Mouse (Mus musculus): Measurements from ENCODE around the gene Mthfd1l. TPM values are rescaled to one million over a fixed set of nuclear protein-coding genes. Genes with fewer than 3 reads are reported as not detected.
A peak's percentile ranks its signal among the peaks of the same experiment; 100 is the strongest.

Mthfd1l gene
- polyA plus RNA-seq, 1 experiment from 2014 or later = 18.4 TPM

- no peak overlapping the region for H3K27ac ChIP-seq
- 0 out of 2 replicates have a peak, but pooled peaks cover 3% of the 10 kb centered on the region for H3K9me3 ChIP-seq (replicated peaks)
- no peak overlapping the region for H3K9ac ChIP-seq
- no peak overlapping the region for H3K4me2 ChIP-seq
- no peak overlapping the region for H3K4me3 ChIP-seq (replicated peaks)
- ATAC-seq (replicated peaks; ENCODE audit: low FRiP score) = no peak
- WGBS = 72% methylated on average over 4 of the region's 4 CpGs
- H3K4me1 ChIP-seq = peaks cover 9% of the 10 kb centered on the region; the same call in 1 of the 2 replicates
- H3K27me3 ChIP-seq = no peaks in the 10 kb centered on the region
- peaks cover 21% of the 10 kb centered on the region for H3K36me3 ChIP-seq
These were observed 180.1 kb downstream of the Mthfd1l start for GRCm38 (mm10) chr10:4153031-4153430.

GRCm38 (mm10) chr10:4154035-4154434, 181.1 kb downstream of the Mthfd1l start:
- Histone ChIP-seq H3K4me2 (no peak overlapping the region), H3K36me3 (peaks cover 16% of the 10 kb centered on the region), H3K27ac (peak overlapping the region; percentile 56), H3K9ac (no peak overlapping the region), H3K4me3 (replicated peaks) (no peak overlapping the region), H3K4me1 (peaks cover 13% of the 10 kb centered on the region), H3K9me3 (replicated peaks) (0 out of 2 replicates have a peak, but pooled peaks cover 3% of the 10 kb centered on the region), H3K27me3 (no peaks in the 10 kb centered on the region)
- peak; percentile 72 for ATAC-seq (replicated peaks; ENCODE audit: low FRiP score)
- WGBS = 43% methylated on average over 6 of the region's 6 CpGs

GRCm38 (mm10) chr10:4155521-4155920, 182.6 kb downstream of the Mthfd1l start:
- no peak overlapping the region for H3K4me2 ChIP-seq
- WGBS = 79% methylated on average over 5 of the region's 5 CpGs
- no peaks in the 10 kb centered on the region for H3K27me3 ChIP-seq
- H3K9ac ChIP-seq = no peak overlapping the region
- H3K27ac ChIP-seq = no peak overlapping the region; the same call in 1 of the 2 replicates
- peaks cover 27% of the 10 kb centered on the region for H3K4me1 ChIP-seq
- H3K4me3 ChIP-seq (replicated peaks) = no peak overlapping the region
- 0 out of 2 replicates have a peak, but pooled peaks cover 3% of the 10 kb centered on the region for H3K9me3 ChIP-seq (replicated peaks)
- ATAC-seq (replicated peaks; ENCODE audit: low FRiP score) = no peak
- peaks cover 12% of the 10 kb centered on the region for H3K36me3 ChIP-seq

- Histone ChIP-seq H3K9me3 (replicated peaks) (no peaks in the 10 kb centered on the region), H3K36me3 (0 out of 2 replicates have a peak, but pooled peaks cover 3% of the 10 kb centered on the region), H3K9ac (no peak overlapping the region), H3K4me3 (replicated peaks) (no peak overlapping the region), H3K4me2 (no peak overlapping the region), H3K27me3 (no peaks in the 10 kb centered on the region), H3K27ac (peak overlapping the region; percentile 63), H3K4me1 (peaks cover 40% of the 10 kb centered on the region)
- 44% methylated on average over 5 of the region's 5 CpGs for WGBS
- ATAC-seq (replicated peaks; ENCODE audit: low FRiP score) = peak; percentile 68; the same call in 1 of the 2 replicates
These were observed 185.6 kb downstream of the Mthfd1l start for GRCm38 (mm10) chr10:4158533-4158932.

GRCm38 (mm10) chr10:4159541-4160090, 186.7 kb downstream of the Mthfd1l start:
- Histone ChIP-seq H3K36me3 (0 out of 2 replicates have a peak, but pooled peaks cover 3% of the 10 kb centered on the region), H3K4me3 (replicated peaks) (no peak overlapping the region), H3K9me3 (replicated peaks) (no peaks in the 10 kb centered on the region), H3K4me2 (no peak overlapping the region), H3K9ac (no peak overlapping the region), H3K27me3 (no peaks in the 10 kb centered on the region), H3K4me1 (peaks cover 35% of the 10 kb centered on the region), H3K27ac (peak overlapping the region; percentile 63)
- WGBS = 70% methylated on average over 8 of the region's 8 CpGs
- no peak for ATAC-seq (replicated peaks; ENCODE audit: low FRiP score)

GRCm38 (mm10) chr10:4160242-4160785, 187.4 kb downstream of the Mthfd1l start:
- ATAC-seq (replicated peaks; ENCODE audit: low FRiP score) = no peak

GRCm38 (mm10) chr10:4162049-4162448, 189.1 kb downstream of the Mthfd1l start:
- Histone ChIP-seq H3K9ac (no peak overlapping the region), H3K27me3 (no peaks in the 10 kb centered on the region), H3K9me3 (replicated peaks) (no peaks in the 10 kb centered on the region), H3K4me2 (no peak overlapping the region), H3K4me3 (replicated peaks) (no peak overlapping the region), H3K4me1 (peaks cover 35% of the 10 kb centered on the region), H3K27ac (0 out of 2 replicates have a peak overlapping the region, but pooled peaks have one; percentile 22), H3K36me3 (0 out of 2 replicates have a peak, but pooled peaks cover 3% of the 10 kb centered on the region)
- ATAC-seq (replicated peaks; ENCODE audit: low FRiP score) = no peak
- 84% methylated on average over 2 of the region's 2 CpGs for WGBS

More at GRCm38 (mm10) chr10:4160242-4160785, 187.4 kb downstream of the Mthfd1l start:
- Histone ChIP-seq H3K27me3 (no peaks in the 10 kb centered on the region), H3K36me3 (0 out of 2 replicates have a peak, but pooled peaks cover 3% of the 10 kb centered on the region), H3K9me3 (replicated peaks) (no peaks in the 10 kb centered on the region), H3K9ac (no peak overlapping the region), H3K27ac (peak overlapping the region; percentile 23; the same call in 1 of the 2 replicates), H3K4me3 (replicated peaks) (no peak overlapping the region), H3K4me2 (no peak overlapping the region), H3K4me1 (peaks cover 35% of the 10 kb centered on the region)
- 69% methylated on average over 13 of the region's 13 CpGs for WGBS

- 45% methylated on average over 3 of the region's 3 CpGs for WGBS
- Histone ChIP-seq H3K4me2 (no peak overlapping the region), H3K27me3 (no peaks in the 10 kb centered on the region), H3K9ac (no peak overlapping the region), H3K36me3 (no peaks in the 10 kb centered on the region), H3K4me3 (replicated peaks) (no peak overlapping the region), H3K27ac (peak overlapping the region; percentile 56), H3K4me1 (peaks cover 35% of the 10 kb centered on the region), H3K9me3 (replicated peaks) (no peaks in the 10 kb centered on the region)
- ATAC-seq (replicated peaks; ENCODE audit: low FRiP score) = no peak; the same call in 1 of the 2 replicates
These were observed 190.1 kb downstream of the Mthfd1l start for GRCm38 (mm10) chr10:4162976-4163375.

- Histone ChIP-seq H3K27ac (no peak overlapping the region), H3K4me3 (replicated peaks) (no peak overlapping the region), H3K4me2 (no peak overlapping the region), H3K4me1 (peaks cover 32% of the 10 kb centered on the region), H3K9ac (no peak overlapping the region), H3K9me3 (replicated peaks) (no peaks in the 10 kb centered on the region), H3K27me3 (no peaks in the 10 kb centered on the region), H3K36me3 (no peaks in the 10 kb centered on the region)
- ATAC-seq (replicated peaks; ENCODE audit: low FRiP score) = no peak
- 90% methylated on average over 9 of the region's 9 CpGs for WGBS
These were observed 191.8 kb downstream of the Mthfd1l start for GRCm38 (mm10) chr10:4164681-4165080.

GRCm38 (mm10) chr10:4168222-4168798, 195.4 kb downstream of the Mthfd1l start:
- no peak overlapping the region for H3K9ac ChIP-seq

GRCm38 (mm10) chr10:4174229-4174628, 201.3 kb downstream of the Mthfd1l start:
- H3K27ac ChIP-seq = no peak overlapping the region
- no peak overlapping the region for H3K4me2 ChIP-seq
- H3K4me1 ChIP-seq = no peaks in the 10 kb centered on the region
- no peak overlapping the region for H3K4me3 ChIP-seq (replicated peaks)
- no peak for ATAC-seq (replicated peaks; ENCODE audit: low FRiP score)
- H3K36me3 ChIP-seq = no peaks in the 10 kb centered on the region
- no peaks in the 10 kb centered on the region for H3K27me3 ChIP-seq
- no peak overlapping the region for H3K9ac ChIP-seq
- WGBS = 83% methylated on average over 5 of the region's 5 CpGs
- no peaks in the 10 kb centered on the region for H3K9me3 ChIP-seq (replicated peaks)

More at GRCm38 (mm10) chr10:4168222-4168798, 195.4 kb downstream of the Mthfd1l start:
- Histone ChIP-seq H3K4me3 (replicated peaks) (no peak overlapping the region), H3K4me2 (no peak overlapping the region), H3K27ac (peak overlapping the region; percentile 41; the same call in 1 of the 2 replicates), H3K9me3 (replicated peaks) (no peaks in the 10 kb centered on the region), H3K27me3 (no peaks in the 10 kb centered on the region), H3K36me3 (no peaks in the 10 kb centered on the region), H3K4me1 (peaks cover 13% of the 10 kb centered on the region)
- WGBS = 17% methylated on average over 5 of the region's 5 CpGs
- peak; percentile 64 for ATAC-seq (replicated peaks; ENCODE audit: low FRiP score)

GRCm38 (mm10) chr10:4174717-4175116, 201.8 kb downstream of the Mthfd1l start:
- Histone ChIP-seq H3K27ac (no peak overlapping the region), H3K36me3 (no peaks in the 10 kb centered on the region), H3K4me2 (no peak overlapping the region), H3K4me1 (no peaks in the 10 kb centered on the region), H3K9me3 (replicated peaks) (no peaks in the 10 kb centered on the region), H3K9ac (no peak overlapping the region), H3K4me3 (replicated peaks) (no peak overlapping the region), H3K27me3 (no peaks in the 10 kb centered on the region)
- no peak for ATAC-seq (replicated peaks; ENCODE audit: low FRiP score)
- 74% methylated on average over 3 of the region's 3 CpGs for WGBS

Measured in kidney, embryonic 15.5 days (tissue).